Comparison of ENCODE assay signal across 15 mouse cellular contexts in genomic region chr17:10448417-10448816, GRCm38 (mm10).
A peak's percentile ranks its signal among the peaks of the same experiment; 100 is the strongest.
DNase-seq lines count a peak whose midpoint lies in the region; ATAC-seq and TF ChIP-seq lines count a peak whose summit lies in the region.
"Had no signal": no experiment of that assay in that cellular context is flagged by ENCODE, and none has a peak within 500 bp of the region (broad histone marks: within the 10 kb centered on the region; RNA-seq: fewer than 3 reads in every experiment).

No protein-coding gene starts in this region.

- no peak for TF ChIP-seq CTCF in gastrocnemius, adult 2 months (IDR thresholded peaks at IDR 0.05)
- TF ChIP-seq CTCF in thymus, adult 2 months (IDR thresholded peaks at IDR 0.05; ENCODE audit: borderline replicate concordance, control insufficient read depth, extremely low read depth, insufficient read depth, low read length, poor library complexity), result no peak

- H3K4me3 ChIP-seq in gastrocnemius, adult 2 months, result no peak overlapping the region
- H3K4me3 ChIP-seq in hindbrain, embryonic 16.5 days (ENCODE audit: low read length), result no peak overlapping the region
- H3K4me3 ChIP-seq in hindbrain, embryonic 11.5 days (ENCODE audit: low read depth, low read length), result no peak overlapping the region
- no peak overlapping the region for H3K4me3 ChIP-seq in forebrain, embryonic 13.5 days
- no peak overlapping the region for H3K4me3 ChIP-seq in thymus, adult 2 months (ENCODE audit: control insufficient read depth, insufficient read depth, low read length)
- H3K4me3 ChIP-seq: embryonic facial prominence, embryonic 12.5 days; intestine, embryonic 15.5 days had no signal

- H3K36me3 ChIP-seq in hindbrain, embryonic 16.5 days (ENCODE audit: control insufficient read depth, insufficient read depth, low read length), result no peaks in the 10 kb centered on the region
- H3K36me3 ChIP-seq in hindbrain, embryonic 11.5 days (ENCODE audit: control insufficient read depth, insufficient read depth, low read length), result no peaks in the 10 kb centered on the region
- H3K36me3 ChIP-seq in forebrain, embryonic 13.5 days (ENCODE audit: poor library complexity, severe bottlenecking), result no peaks in the 10 kb centered on the region
- no peaks in the 10 kb centered on the region for H3K36me3 ChIP-seq in thymus, adult 2 months (ENCODE audit: control insufficient read depth, insufficient read depth, low read length)
- H3K36me3 ChIP-seq: embryonic facial prominence, embryonic 12.5 days; intestine, embryonic 15.5 days had no signal

- H3K9me3 ChIP-seq in hindbrain, embryonic 16.5 days (ENCODE audit: control insufficient read depth, low read length), result no peaks in the 10 kb centered on the region
- H3K9me3 ChIP-seq in hindbrain, embryonic 11.5 days (ENCODE audit: control insufficient read depth, low read length), result no peaks in the 10 kb centered on the region
- H3K9me3 ChIP-seq in forebrain, embryonic 13.5 days (replicated peaks), result no peaks in the 10 kb centered on the region
- H3K9me3 ChIP-seq: embryonic facial prominence, embryonic 12.5 days; intestine, embryonic 15.5 days had no signal

- H3K4me1 ChIP-seq in hindbrain, embryonic 16.5 days (ENCODE audit: control insufficient read depth, insufficient read depth, low read depth, low read length), result peaks cover 7% of the 10 kb centered on the region; the same call in 1 of the 2 replicates
- peaks cover 10% of the 10 kb centered on the region; the same call in 1 of the 2 replicates for H3K4me1 ChIP-seq in hindbrain, embryonic 11.5 days (replicated peaks; ENCODE audit: control insufficient read depth, insufficient read depth, low read length)
- H3K4me1 ChIP-seq in forebrain, embryonic 13.5 days, result peaks cover 38% of the 10 kb centered on the region
- no peaks in the 10 kb centered on the region for H3K4me1 ChIP-seq in thymus, adult 2 months (replicated peaks; ENCODE audit: control insufficient read depth, insufficient read depth, low read length)
- H3K4me1 ChIP-seq: intestine, embryonic 15.5 days had no signal

- no peaks in the 10 kb centered on the region for H3K27me3 ChIP-seq in hindbrain, embryonic 16.5 days (replicated peaks; ENCODE audit: control insufficient read depth, insufficient read depth, low read length)
- no peaks in the 10 kb centered on the region for H3K27me3 ChIP-seq in hindbrain, embryonic 11.5 days (ENCODE audit: control insufficient read depth, insufficient read depth, low read length)
- no peaks in the 10 kb centered on the region for H3K27me3 ChIP-seq in forebrain, embryonic 13.5 days
- H3K27me3 ChIP-seq in thymus, adult 2 months (ENCODE audit: control insufficient read depth, insufficient read depth, low read length), result no peaks in the 10 kb centered on the region
- H3K27me3 ChIP-seq: CH12.LX; embryonic facial prominence, embryonic 12.5 days; intestine, embryonic 15.5 days had no signal

- peak overlapping the region; percentile 35; the same call in 1 of the 2 replicates for H3K27ac ChIP-seq in gastrocnemius, adult 2 months
- H3K27ac ChIP-seq in hindbrain, embryonic 16.5 days (ENCODE audit: low read depth, low read length), result no peak overlapping the region; the same call in 1 of the 2 replicates
- H3K27ac ChIP-seq in hindbrain, embryonic 11.5 days (ENCODE audit: low read depth, low read length), result no peak overlapping the region
- peak overlapping the region; percentile 51 for H3K27ac ChIP-seq in forebrain, embryonic 13.5 days
- no peak overlapping the region for H3K27ac ChIP-seq in thymus, adult 2 months (ENCODE audit: control insufficient read depth, insufficient read depth, low read length)
- H3K27ac ChIP-seq: embryonic facial prominence, embryonic 12.5 days; intestine, embryonic 15.5 days had no signal

- TF ChIP-seq POLR2A in thymus, adult 2 months (IDR thresholded peaks at IDR 0.05; ENCODE audit: control insufficient read depth, extremely low read depth, insufficient read depth, low read length, poor library complexity), result no peak

- 60% methylated on average over 5 of the region's 5 CpGs for WGBS in hindbrain, embryonic 16.5 days
- WGBS in hindbrain, embryonic 11.5 days, result 78% methylated on average over 5 of the region's 5 CpGs
- 43% methylated on average over 5 of the region's 5 CpGs for WGBS in forebrain, embryonic 13.5 days
- WGBS in thymus, adult 2 months, result 93% methylated on average over 5 of the region's 5 CpGs

- intact Hi-C loops in gastrocnemius, adult 2 months (cut with DNase I), result no loop called here
- intact Hi-C loops in gastrocnemius, postnatal 14 days (cut with DNase I; ENCODE audit: low total_unique reads), result no loop called here

- no peak overlapping the region for H3K4me2 ChIP-seq in hindbrain, embryonic 16.5 days (ENCODE audit: low read length)
- H3K4me2 ChIP-seq in hindbrain, embryonic 11.5 days (replicated peaks; ENCODE audit: low read depth, low read length), result no peak overlapping the region
- no peak overlapping the region for H3K4me2 ChIP-seq in forebrain, embryonic 13.5 days
- H3K4me2 ChIP-seq: embryonic facial prominence, embryonic 12.5 days; intestine, embryonic 15.5 days had no signal

- no peak for ATAC-seq in hindbrain, embryonic 16.5 days
- ATAC-seq in hindbrain, embryonic 11.5 days (ENCODE audit: low FRiP score), result no peak
- ATAC-seq in forebrain, embryonic 13.5 days, result peak; percentile 62; the same call in 1 of the 2 replicates
- ATAC-seq: intestine, embryonic 15.5 days had no signal

- DNase-seq in gastrocnemius, adult 2 months, result no peak
- no peak for DNase-seq in gastrocnemius, postnatal 14 days
- DNase-seq in hindbrain, embryonic 11.5 days (ENCODE audit: low spot score), result no peak
- peak; percentile 35 for DNase-seq in ZHBTc4 (ENCODE audit: low read depth, low spot score)
- DNase-seq in thymus, adult 2 months, result no peak
- no peak for DNase-seq in gastrocnemius, adult 18-20 months (ENCODE audit: low spot score)
- DNase-seq: cerebellum, adult 11 months; cerebellum, postnatal 36 days; gastrocnemius, postnatal 25 days; lung, adult 2 months had no signal

- H3K9ac ChIP-seq in hindbrain, embryonic 16.5 days (ENCODE audit: low read depth, low read length), result 0 out of 2 replicates have a peak overlapping the region, but pooled peaks have one; percentile 10
- H3K9ac ChIP-seq in hindbrain, embryonic 11.5 days (ENCODE audit: low read depth, low read length), result no peak overlapping the region
- no peak overlapping the region for H3K9ac ChIP-seq in forebrain, embryonic 13.5 days
- H3K9ac ChIP-seq: embryonic facial prominence, embryonic 12.5 days; intestine, embryonic 15.5 days had no signal

Comparison
In these comparisons a context has a peak if more than half of its experiments do, and no peak if none do; other contexts are left out.
1. H3K27ac ChIP-seq: peak in gastrocnemius, adult 2 months (single experiment) and forebrain, embryonic 13.5 days (single experiment); none in hindbrain, embryonic 16.5 days (single experiment), hindbrain, embryonic 11.5 days (single experiment) and thymus, adult 2 months (single experiment).